Mouse (Mus musculus) duodenum, adult 2 months (tissue): ENCODE results near the gene Adamts14. TPM values are rescaled to one million over a fixed set of nuclear protein-coding genes. Genes with fewer than 3 reads are reported as not detected.

Experiments used
- polyA plus RNA-seq: library from polyadenylated mRNA; depleted of rRNA; stranded (reverse); fragments of >200 nt; gene quantifications from 2 replicates; pipeline ENCODE4 v1.2.3, GENCODE M21; 2012; ENCODE audit warnings: low replicate concordance; rRNA removed

Adamts14 gene
- 1.2 and 1.3 TPM in 2 replicates for polyA plus RNA-seq

DNA sequence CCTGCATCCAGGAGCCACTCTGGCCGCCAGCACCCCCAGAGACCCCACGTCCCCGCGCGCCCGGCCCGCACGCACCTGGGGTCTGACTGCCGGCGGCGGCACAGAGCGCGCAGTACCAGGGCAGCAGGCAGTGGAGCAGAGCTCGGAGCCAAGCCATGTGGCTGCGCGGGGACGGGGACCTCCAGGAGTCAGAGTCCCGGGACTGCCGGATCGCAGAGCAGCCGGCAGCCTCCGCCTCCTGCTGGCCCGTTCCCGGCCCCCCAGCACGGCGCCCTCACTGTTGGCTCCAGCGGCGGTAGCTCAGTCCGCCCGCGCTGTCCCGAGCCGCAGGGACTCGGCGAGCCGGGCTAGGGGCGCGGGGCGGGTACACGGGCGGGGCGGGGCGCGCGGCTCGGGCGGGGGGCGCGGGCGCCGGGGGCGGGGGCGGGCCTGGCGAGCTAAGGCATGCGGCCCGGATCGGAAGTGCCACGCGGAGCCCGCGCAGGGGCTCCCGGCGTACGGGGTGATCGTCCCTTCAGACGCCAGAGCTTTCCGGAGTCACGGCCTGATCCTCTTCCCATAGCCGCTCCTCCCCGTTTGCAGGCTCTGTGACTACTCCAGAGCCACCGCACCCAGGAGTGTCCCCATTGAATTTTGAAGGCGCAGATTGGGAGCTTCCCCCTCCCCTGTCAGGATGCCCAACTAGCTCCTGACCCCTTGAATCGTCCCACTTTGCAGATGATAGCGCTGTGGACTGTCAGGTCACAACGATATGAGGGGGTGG lies at the start of gene Adamts14:
Gene Adamts14, minus strand, starts transcription at position 358 of the 763 bp plus-strand sequence.

DNA sequence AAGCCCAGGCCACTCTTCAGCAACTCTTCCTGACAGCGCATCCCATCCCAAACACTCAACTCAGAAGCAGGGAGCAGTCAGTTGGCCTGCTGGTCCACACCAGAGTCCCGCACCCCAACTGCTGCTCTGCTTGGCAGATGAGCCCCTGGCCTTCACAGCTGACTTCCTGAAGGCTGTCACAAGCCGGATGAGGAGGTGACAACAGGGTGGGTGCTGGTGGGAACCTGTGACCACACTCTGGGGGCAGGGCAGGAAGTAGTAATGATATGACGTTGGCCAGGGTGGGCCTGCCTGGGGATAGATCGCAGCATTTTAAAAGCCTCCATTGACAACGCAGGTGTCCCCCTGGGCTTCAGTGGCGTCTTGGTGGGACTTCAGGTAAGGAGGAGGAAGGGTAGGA lies 24.2 kb upstream of the Adamts14 start, which contains the start of gene Prf1:
Gene Prf1, plus strand, starts transcription at position 357 of the 400 bp plus-strand sequence.

DNA sequence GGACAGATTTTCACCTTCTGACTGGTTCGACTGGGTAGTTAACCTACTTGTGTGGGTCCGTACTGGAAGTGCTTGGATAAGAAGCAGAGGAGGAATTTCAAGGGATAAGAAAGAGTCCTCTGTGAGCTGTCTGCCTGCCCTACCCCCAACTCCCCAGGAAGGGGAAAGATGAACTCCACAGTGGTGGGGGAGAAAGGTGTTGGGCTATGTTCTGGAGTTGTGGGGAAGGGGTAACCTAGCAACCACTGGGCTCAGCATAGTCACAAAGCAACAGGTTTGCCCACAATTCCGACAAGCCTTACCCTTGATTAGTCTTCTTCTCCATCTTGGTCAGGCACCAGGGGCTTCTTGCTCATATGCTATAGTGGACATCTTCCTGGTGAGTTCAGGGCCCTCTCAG lies 101.6 kb downstream of the Adamts14 start, which contains the start of gene Tbata:
Gene Tbata, plus strand, starts transcription at position 301 of the 400 bp plus-strand sequence.

DNA sequence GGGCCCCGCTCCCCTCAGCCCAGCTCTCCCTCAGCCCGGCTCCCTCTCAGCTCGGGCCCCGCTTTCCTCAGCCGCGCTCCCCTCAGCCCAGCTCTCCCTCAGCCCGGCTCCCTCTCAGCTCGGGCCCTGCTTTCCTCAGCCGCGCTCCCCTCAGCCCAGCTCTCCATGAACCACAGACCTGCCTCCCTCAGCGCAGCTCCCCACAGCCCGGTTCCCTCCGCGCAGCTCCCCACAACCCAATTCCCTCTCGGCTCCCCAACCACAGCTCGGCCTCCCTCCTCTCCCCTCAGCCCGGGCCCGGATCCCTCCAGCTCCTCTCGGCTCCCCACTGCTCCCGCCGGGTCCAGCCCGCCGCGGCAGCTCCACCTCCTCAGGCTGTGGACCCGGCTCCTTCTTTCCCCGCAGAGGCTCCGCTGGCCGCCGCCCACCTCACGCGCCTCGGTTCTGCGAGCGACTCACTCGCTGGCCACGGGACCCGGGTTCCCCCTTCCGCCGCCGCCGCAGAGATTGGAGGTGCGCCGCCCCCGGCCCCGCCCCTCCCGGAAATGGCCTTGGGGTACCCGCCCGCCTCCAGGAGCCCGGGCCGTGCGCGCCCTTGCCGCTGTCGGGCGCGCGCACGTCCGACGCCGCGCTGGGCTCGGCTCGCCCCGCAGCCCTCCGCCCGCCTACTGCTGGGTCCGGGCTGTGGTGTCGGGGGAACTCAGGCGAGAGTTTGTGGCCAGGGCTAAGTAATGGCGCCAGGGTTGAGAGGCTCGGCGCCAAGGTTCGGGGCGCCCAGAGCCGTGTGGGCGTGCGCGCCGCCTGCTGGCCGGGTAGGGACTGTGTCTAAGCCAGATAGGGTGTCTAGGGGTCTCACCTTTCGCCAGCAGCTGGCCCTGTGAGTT lies 125.8 kb downstream of the Adamts14 start, which contains the start of gene Sgpl1:
Gene Sgpl1, minus strand, starts transcription at position 547 of the 884 bp plus-strand sequence.

Other genes starting within 250 kb of the Adamts14 start
- 11.8 and 15.8 TPM in 2 replicates for gene Pcbd1, start 184.1 kb downstream of the Adamts14 start, polyA plus RNA-seq
- gene Sgpl1, start 125.7 kb downstream of the Adamts14 start, polyA plus RNA-seq: 16.2 and 119 TPM in 2 replicates
- gene Tbata, start 101.5 kb downstream of the Adamts14 start, polyA plus RNA-seq: not detected in 2 replicates
- gene Prf1, start 24.4 kb upstream of the Adamts14 start, polyA plus RNA-seq: 0.58 and 1.2 TPM in 2 replicates
- gene Pald1, start 110.1 kb upstream of the Adamts14 start, polyA plus RNA-seq: 3.0 and 3.4 TPM in 2 replicates
- 0.06 TPM in 1 of 2 replicates, not detected in the other for gene Nodal, start 144.5 kb upstream of the Adamts14 start, polyA plus RNA-seq
- gene Eif4ebp2, start 179.2 kb upstream of the Adamts14 start, polyA plus RNA-seq: 63.7 and 79.4 TPM in 2 replicates
- gene Lrrc20, start 202.4 kb upstream of the Adamts14 start, polyA plus RNA-seq: 6.6 and 7.4 TPM in 2 replicates